Mouse (Mus musculus) hindbrain, postnatal 0 days (tissue): Measurements from ENCODE around the gene Pigr. TPM values are rescaled to one million over a fixed set of nuclear protein-coding genes. Genes with fewer than 3 reads are reported as not detected.

Experiments
- ATAC-seq: fragments of 200-750 bp; cut with Nextera tagmentation; 2 replicates; pipeline ENCODE4 v1.8.0; 2017; ENCODE audit warnings: mild to moderate bottlenecking, moderate TSS enrichment, moderate library complexity
- DNase-seq: peaks from one replicate; pipeline ENCODE4 v3.0.0-alpha.2; 2015; ENCODE audit warnings: low spot score
- H3K27ac ChIP-seq: fragments of 300-500 bp; sonication (generic); 2 replicates; pipeline ENCODE4 v1.5.1; 2014; ENCODE audit warnings: mild to moderate bottlenecking
- H3K27me3 ChIP-seq: fragments of 300-500 bp; sonication (generic); 2 replicates; pipeline ENCODE4 v1.6.1; 2014; ENCODE audit warnings: low read length, mixed read lengths; ENCODE audit not compliant: insufficient read depth
- H3K36me3 ChIP-seq: fragments of 300-500 bp; sonication (generic); 2 replicates; pipeline ENCODE4 v1.6.1; 2014; ENCODE audit warnings: low read length, mixed read lengths; ENCODE audit not compliant: insufficient read depth
- H3K4me1 ChIP-seq: fragments of 300-500 bp; sonication (generic); 2 replicates; pipeline ENCODE4 v1.6.1; 2014; ENCODE audit warnings: antibody characterized with exemption, low read length, mixed read lengths; ENCODE audit not compliant: insufficient read depth
- H3K4me2 ChIP-seq: fragments of 300-500 bp; sonication (generic); 2 replicates; pipeline ENCODE4 v1.6.1; 2014; ENCODE audit warnings: low read depth, mild to moderate bottlenecking, low read length, moderate library complexity, mixed read lengths
- H3K4me3 ChIP-seq: fragments of 300-500 bp; sonication (generic); 2 replicates; pipeline ENCODE4 v1.5.1; 2014; ENCODE audit warnings: low read length
- H3K9ac ChIP-seq: fragments of 300-500 bp; sonication (generic); replicated peaks from 2 replicates; pipeline ENCODE4 v1.6.1; 2014; ENCODE audit warnings: mild to moderate bottlenecking, low read length, moderate library complexity, mixed read lengths
- H3K9me3 ChIP-seq: fragments of 300-500 bp; sonication (generic); 2 replicates; pipeline ENCODE4 v1.6.1; 2016; ENCODE audit warnings: low read length, mixed read lengths
- CTCF ChIP-seq: IDR thresholded peaks from 2 replicates; pipeline ENCODE4 v1.5.1; 2016; ENCODE audit warnings: antibody characterized with exemption, control low read depth, low read depth
- WGBS: fragments of 180-500 bp; shearing (Covaris S2); extraction: QIAGEN DNeasy Blood & Tissue Kit; methylation state at CpG from one replicate; pipeline ENCODE4 v1.1.7; 2014; 5-methylcytosine and 5-hydroxymethylcytosine counted together
- polyA plus RNA-seq: library from polyadenylated mRNA; unstranded; fragments of >200 nt; fragmentation: Nextera tagmentation; extraction: Ambion mirVana; gene quantifications from 2 replicates; pipeline ENCODE4 v1.2.1, GENCODE M21; 2015
- total RNA-seq: library from RNA; depleted of rRNA; stranded (reverse); fragments of >200 nt; gene quantifications from 2 replicates; pipeline ENCODE4 v1.2.3, GENCODE M21; 2014

Pigr gene
- total and polyA plus RNA-seq, 2 experiments from 2014 or later = not detected

DNA sequence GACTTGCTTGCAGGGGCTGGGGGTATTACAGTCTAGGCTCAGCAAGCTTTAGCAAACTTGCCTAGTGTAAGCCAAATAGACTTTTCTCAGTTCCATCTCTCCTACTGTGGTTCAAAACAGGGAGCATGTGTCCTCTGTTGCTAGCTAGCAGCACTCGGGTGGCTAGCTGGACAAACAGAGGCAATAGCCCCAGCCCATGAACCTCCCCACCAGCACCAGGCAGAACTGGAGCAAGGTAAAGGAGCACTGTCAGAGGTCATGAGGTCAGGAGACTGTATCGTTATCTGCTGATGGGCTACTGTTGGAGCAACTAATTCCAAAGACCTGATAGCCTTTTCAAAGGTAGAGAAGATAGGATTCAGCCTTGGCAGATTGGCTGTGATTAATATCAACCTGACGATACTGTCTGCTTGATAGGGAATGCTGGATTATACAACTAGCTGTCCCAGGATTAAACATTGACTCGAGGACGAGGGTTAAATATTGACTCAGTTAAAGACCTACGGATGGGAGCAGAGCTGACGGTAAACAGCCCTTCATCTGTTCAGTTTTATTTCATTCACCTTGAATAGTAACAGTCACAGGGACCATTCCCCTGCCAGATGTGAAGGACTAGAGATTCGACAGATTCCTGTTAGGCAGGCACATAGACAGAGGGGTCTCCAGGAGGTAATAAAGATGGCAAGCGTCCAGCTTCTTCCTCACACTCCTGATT is 4.4 kb upstream of the Pigr start:
- WGBS = 88% methylated on average over 9 of the region's 9 CpGs
- no peak for TF ChIP-seq CTCF

GRCm38 (mm10) chr1:130828656-130829055 is 2.2 kb downstream of the Pigr start:
- WGBS = 77% methylated on average over 4 of the region's 4 CpGs
- ATAC-seq = no peak

More for the DNA sequence above, 4.4 kb upstream of the Pigr start:
- Histone ChIP-seq H3K9me3 (no peaks in the 10 kb centered on the region), H3K4me3 (no peak overlapping the region), H3K27me3 (no peaks in the 10 kb centered on the region), H3K27ac (no peak overlapping the region), H3K9ac (no peak overlapping the region), H3K36me3 (no peaks in the 10 kb centered on the region), H3K4me1 (no peaks in the 10 kb centered on the region), H3K4me2 (no peak overlapping the region)
- ATAC-seq (no peak), DNase-seq (no peak)

DNA sequence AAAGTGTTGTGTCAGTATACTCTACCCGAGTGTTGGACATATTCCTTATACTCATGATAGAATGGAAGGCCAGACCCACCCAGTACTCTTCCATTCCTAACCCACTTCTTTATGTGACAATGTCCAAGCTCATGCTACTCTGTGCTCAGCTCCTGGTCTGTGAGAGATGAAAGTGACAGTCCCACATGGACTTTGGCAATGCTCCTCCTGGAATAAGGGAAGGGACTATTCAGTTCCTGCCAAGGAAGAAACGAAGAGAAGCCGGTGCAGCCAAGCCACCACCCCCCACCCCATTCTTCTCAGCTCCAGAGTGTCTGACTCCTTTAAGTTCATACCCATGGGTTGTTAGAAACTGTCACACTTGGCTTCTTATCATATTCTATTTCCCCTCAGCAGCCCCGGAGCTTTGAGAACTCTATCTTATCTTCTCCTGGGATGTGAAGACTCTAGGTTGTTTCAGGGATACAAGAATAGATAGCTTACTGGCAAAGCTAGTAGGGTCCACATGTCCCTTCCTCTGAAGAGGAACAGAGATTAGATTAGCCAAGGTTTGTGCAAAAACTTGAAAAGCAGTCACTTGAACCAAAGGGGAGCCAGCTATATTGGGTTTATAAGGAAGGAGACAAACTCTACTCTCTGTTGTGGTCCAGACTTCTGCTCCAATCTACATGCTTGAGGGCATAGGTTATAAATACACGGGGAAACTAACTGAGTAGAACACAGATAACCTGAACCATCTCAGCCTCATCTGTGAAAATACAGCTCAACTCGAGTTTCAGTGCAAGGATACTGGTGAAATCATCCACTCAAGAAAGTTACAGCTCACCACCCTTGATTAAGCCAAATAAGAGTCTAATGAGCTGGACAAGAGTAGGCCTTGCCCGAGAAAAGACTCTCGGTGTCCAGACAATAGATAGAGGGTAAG is 3.7 kb downstream of the Pigr start:
- no peak overlapping the region for H3K9ac ChIP-seq
- no peak for ATAC-seq
- H3K9me3 ChIP-seq = no peaks in the 10 kb centered on the region
- H3K27ac ChIP-seq = no peak overlapping the region
- H3K36me3 ChIP-seq = no peaks in the 10 kb centered on the region
- 66% methylated on average over 8 of the region's 8 CpGs for WGBS
- H3K4me1 ChIP-seq = no peaks in the 10 kb centered on the region
- no peak for TF ChIP-seq CTCF
- no peak overlapping the region for H3K4me3 ChIP-seq
- no peak overlapping the region for H3K4me2 ChIP-seq
- DNase-seq = no peak
- H3K27me3 ChIP-seq = no peaks in the 10 kb centered on the region

More at GRCm38 (mm10) chr1:130828656-130829055, 2.2 kb downstream of the Pigr start:
- Histone ChIP-seq H3K4me2 (no peak overlapping the region), H3K9me3 (no peaks in the 10 kb centered on the region), H3K27me3 (no peaks in the 10 kb centered on the region), H3K36me3 (no peaks in the 10 kb centered on the region), H3K27ac (no peak overlapping the region), H3K9ac (no peak overlapping the region), H3K4me1 (no peaks in the 10 kb centered on the region), H3K4me3 (no peak overlapping the region)
- TF ChIP-seq CTCF = no peak
- no peak for DNase-seq

GRCm38 (mm10) chr1:130832230-130833149 is 6.0 kb downstream of the Pigr start:
- WGBS = 80% methylated on average over 5 of the region's 5 CpGs
- no peak for TF ChIP-seq CTCF
- Histone ChIP-seq H3K9me3 (no peaks in the 10 kb centered on the region), H3K9ac (no peak overlapping the region), H3K36me3 (no peaks in the 10 kb centered on the region), H3K4me3 (no peak overlapping the region), H3K27me3 (no peaks in the 10 kb centered on the region), H3K4me2 (no peak overlapping the region), H3K27ac (no peak overlapping the region), H3K4me1 (no peaks in the 10 kb centered on the region)
- ATAC-seq = no peak
- DNase-seq = no peak

GRCm38 (mm10) chr1:130835161-130835936 is 8.9 kb downstream of the Pigr start:
- Histone ChIP-seq H3K4me3 (no peak overlapping the region), H3K9me3 (no peaks in the 10 kb centered on the region), H3K36me3 (no peaks in the 10 kb centered on the region), H3K27me3 (no peaks in the 10 kb centered on the region), H3K27ac (no peak overlapping the region), H3K4me2 (no peak overlapping the region), H3K9ac (no peak overlapping the region), H3K4me1 (no peaks in the 10 kb centered on the region)
- DNase-seq (no peak), ATAC-seq (no peak)
- no peak for TF ChIP-seq CTCF
- WGBS = 81% methylated on average over 6 of the region's 6 CpGs
